Mouse (Mus musculus) stomach, embryonic 16.5 days (tissue): ENCODE measurements around the gene Prr5. TPM values are rescaled to one million over a fixed set of nuclear protein-coding genes. Genes with fewer than 3 reads are reported as not detected.

Experiments used
- ATAC-seq: fragments of 200-750 bp; cut with Nextera tagmentation; 2 replicates; pipeline ENCODE4 v1.8.0; 2017; ENCODE audit warnings: moderate number of reproducible peaks, moderate TSS enrichment; ENCODE audit not compliant: insufficient read depth, low FRiP score
- H3K27ac ChIP-seq: fragments of 300-500 bp; sonication (generic); 2 replicates; pipeline ENCODE4 v1.5.1; 2014; ENCODE audit warnings: low read length
- H3K27me3 ChIP-seq: fragments of 300-500 bp; sonication (generic); 2 replicates; pipeline ENCODE4 v1.6.1; 2014; ENCODE audit warnings: low read length, control low read depth, mixed read lengths; ENCODE audit not compliant: control insufficient read depth, insufficient read depth
- H3K36me3 ChIP-seq: fragments of 300-500 bp; sonication (generic); 2 replicates; pipeline ENCODE4 v1.6.1; 2014; ENCODE audit warnings: low read length; ENCODE audit not compliant: control insufficient read depth, insufficient read depth
- H3K4me1 ChIP-seq: fragments of 300-500 bp; sonication (generic); 2 replicates; pipeline ENCODE4 v1.6.1; 2014; ENCODE audit warnings: low read length, control low read depth, mixed read lengths; ENCODE audit not compliant: control insufficient read depth, insufficient read depth
- H3K4me2 ChIP-seq: fragments of 300-500 bp; sonication (generic); 2 replicates; pipeline ENCODE4 v1.6.1; 2014; ENCODE audit warnings: low read depth, low read length, mixed read lengths
- H3K4me3 ChIP-seq: fragments of 300-500 bp; sonication (generic); replicated peaks from 2 replicates; pipeline ENCODE4 v1.5.1; 2014; ENCODE audit warnings: mild to moderate bottlenecking, low read length
- H3K9ac ChIP-seq: fragments of 300-500 bp; sonication (generic); 2 replicates; pipeline ENCODE4 v1.6.1; 2014; ENCODE audit warnings: low read length
- H3K9me3 ChIP-seq: fragments of 300-500 bp; sonication (generic); replicated peaks from 2 replicates; pipeline ENCODE4 v1.6.1; 2016; ENCODE audit warnings: low read length, control low read depth; ENCODE audit not compliant: control insufficient read depth
- WGBS: fragments of 180-500 bp; shearing (Covaris S2); extraction: QIAGEN DNeasy Blood & Tissue Kit; methylation state at CpG from one replicate; pipeline ENCODE4 v1.1.7; 2014; 5-methylcytosine and 5-hydroxymethylcytosine counted together
- polyA plus RNA-seq: library from polyadenylated mRNA; unstranded; fragments of >200 nt; fragmentation: Nextera tagmentation; extraction: Ambion mirVana; gene quantifications from 2 replicates; pipeline ENCODE4 v1.2.1, GENCODE M21; 2015

The Prr5 gene
- 29.8 and 31.1 TPM in 2 replicates for polyA plus RNA-seq

- Histone ChIP-seq H3K4me2 (no peak within 1 kb of the TSS), H3K9me3 (no peaks in the 10 kb centered on the region), H3K4me3 (no peak within 1 kb of the TSS), H3K9ac (no peak within 1 kb of the TSS), H3K27ac (no peak within 1 kb of the TSS), H3K4me1 (no peaks in the 10 kb centered on the region), H3K27me3 (no peaks in the 10 kb centered on the region), H3K36me3 (no peaks in the 10 kb centered on the region)
- ATAC-seq: no peak
- 59% methylated on average over 14 of the region's 14 CpGs for WGBS
These were observed at the start of gene Prr5 for GRCm38 (mm10) chr15:84668938-84669747. Gene Prr5 (plus strand): TSS chr15:84669620.

GRCm38 (mm10) chr15:84620028-84620427, 49.4 kb upstream of the Prr5 start:
- no peak for ATAC-seq
- Histone ChIP-seq H3K9me3 (no peaks in the 10 kb centered on the region), H3K4me2 (no peak overlapping the region), H3K4me3 (no peak overlapping the region), H3K27ac (no peak overlapping the region), H3K9ac (no peak overlapping the region), H3K27me3 (no peaks in the 10 kb centered on the region), H3K4me1 (peaks cover 3% of the 10 kb centered on the region; the same call in 1 of the 2 replicates), H3K36me3 (no peaks in the 10 kb centered on the region)
- 70% methylated on average over 3 of the region's 3 CpGs for WGBS

- no peak overlapping the region for H3K4me3 ChIP-seq
- no peaks in the 10 kb centered on the region for H3K27me3 ChIP-seq
- 39% methylated on average over 14 of the region's 14 CpGs for WGBS
- H3K27ac ChIP-seq: no peak overlapping the region
- peaks cover 13% of the 10 kb centered on the region for H3K4me1 ChIP-seq
- no peak overlapping the region for H3K4me2 ChIP-seq
- no peak overlapping the region for H3K9ac ChIP-seq
- ATAC-seq: 0 out of 2 replicates have a peak, but pooled peaks have one; percentile 7
- no peaks in the 10 kb centered on the region for H3K36me3 ChIP-seq
- no peaks in the 10 kb centered on the region for H3K9me3 ChIP-seq
These were observed 47.5 kb upstream of the Prr5 start for GRCm38 (mm10) chr15:84621722-84622428.

GRCm38 (mm10) chr15:84624870-84625269, 44.5 kb upstream of the Prr5 start:
- Histone ChIP-seq H3K4me3 (no peak overlapping the region), H3K9me3 (no peaks in the 10 kb centered on the region), H3K9ac (no peak overlapping the region), H3K27ac (no peak overlapping the region), H3K4me1 (peaks cover 13% of the 10 kb centered on the region), H3K27me3 (no peaks in the 10 kb centered on the region), H3K4me2 (no peak overlapping the region), H3K36me3 (no peaks in the 10 kb centered on the region)
- no peak for ATAC-seq
- WGBS: 52% methylated on average over 9 of the region's 9 CpGs

- WGBS: 41% methylated on average over 6 of the region's 6 CpGs
- H3K27ac ChIP-seq: no peak overlapping the region
- no peaks in the 10 kb centered on the region for H3K27me3 ChIP-seq
- H3K4me3 ChIP-seq: no peak overlapping the region
- peak; percentile 67 for ATAC-seq
- H3K4me1 ChIP-seq: peaks cover 13% of the 10 kb centered on the region
- H3K4me2 ChIP-seq: no peak overlapping the region
- no peaks in the 10 kb centered on the region for H3K36me3 ChIP-seq
- H3K9ac ChIP-seq: no peak overlapping the region
- no peaks in the 10 kb centered on the region for H3K9me3 ChIP-seq
These were observed 43.6 kb upstream of the Prr5 start for GRCm38 (mm10) chr15:84625712-84626414.

- no peak for ATAC-seq
- H3K27me3 ChIP-seq: no peaks in the 10 kb centered on the region
- no peak overlapping the region for H3K9ac ChIP-seq
- H3K4me2 ChIP-seq: no peak overlapping the region
- H3K4me1 ChIP-seq: peaks cover 13% of the 10 kb centered on the region
- no peaks in the 10 kb centered on the region for H3K36me3 ChIP-seq
- no peak overlapping the region for H3K4me3 ChIP-seq
- H3K9me3 ChIP-seq: no peaks in the 10 kb centered on the region
- no peak overlapping the region for H3K27ac ChIP-seq
- WGBS: 72% methylated on average over 5 of the region's 5 CpGs
These were observed 42.1 kb upstream of the Prr5 start for GRCm38 (mm10) chr15:84627308-84627707.

GRCm38 (mm10) chr15:84629680-84630079, 39.7 kb upstream of the Prr5 start:
- H3K27ac ChIP-seq: no peak overlapping the region
- peaks cover 13% of the 10 kb centered on the region for H3K4me1 ChIP-seq
- no peaks in the 10 kb centered on the region for H3K9me3 ChIP-seq
- H3K4me3 ChIP-seq: no peak overlapping the region
- H3K9ac ChIP-seq: no peak overlapping the region
- ATAC-seq: no peak
- no peak overlapping the region for H3K4me2 ChIP-seq
- H3K27me3 ChIP-seq: no peaks in the 10 kb centered on the region
- 17% methylated on average over 3 of the region's 3 CpGs for WGBS
- H3K36me3 ChIP-seq: no peaks in the 10 kb centered on the region

- WGBS: 1% methylated on average over 7 of the region's 7 CpGs
- Histone ChIP-seq H3K9ac (no peak overlapping the region), H3K4me1 (no peaks in the 10 kb centered on the region), H3K27me3 (no peaks in the 10 kb centered on the region), H3K9me3 (no peaks in the 10 kb centered on the region), H3K4me3 (no peak overlapping the region), H3K27ac (no peak overlapping the region), H3K36me3 (no peaks in the 10 kb centered on the region), H3K4me2 (no peak overlapping the region)
- peak; percentile 49; the same call in 1 of the 2 replicates for ATAC-seq
These were observed 37.9 kb upstream of the Prr5 start for GRCm38 (mm10) chr15:84631560-84631959.

- Histone ChIP-seq H3K4me2 (no peak overlapping the region), H3K9me3 (no peaks in the 10 kb centered on the region), H3K27ac (no peak overlapping the region), H3K4me3 (no peak overlapping the region), H3K36me3 (no peaks in the 10 kb centered on the region), H3K27me3 (no peaks in the 10 kb centered on the region), H3K9ac (no peak overlapping the region), H3K4me1 (peaks cover 3% of the 10 kb centered on the region)
- ATAC-seq: no peak
- WGBS: 59% methylated on average over 3 of the region's 3 CpGs
These were observed 35.1 kb upstream of the Prr5 start for GRCm38 (mm10) chr15:84634361-84634760.
